Mouse (Mus musculus): ENCODE measurements at regions not wholly inside any gene's neighbourhood (a gene's known extent, or its start where the extent isn't known, plus 50 kb on each side); places are given as distances from the start of the nearest gene placed in this dataset.

DNA sequence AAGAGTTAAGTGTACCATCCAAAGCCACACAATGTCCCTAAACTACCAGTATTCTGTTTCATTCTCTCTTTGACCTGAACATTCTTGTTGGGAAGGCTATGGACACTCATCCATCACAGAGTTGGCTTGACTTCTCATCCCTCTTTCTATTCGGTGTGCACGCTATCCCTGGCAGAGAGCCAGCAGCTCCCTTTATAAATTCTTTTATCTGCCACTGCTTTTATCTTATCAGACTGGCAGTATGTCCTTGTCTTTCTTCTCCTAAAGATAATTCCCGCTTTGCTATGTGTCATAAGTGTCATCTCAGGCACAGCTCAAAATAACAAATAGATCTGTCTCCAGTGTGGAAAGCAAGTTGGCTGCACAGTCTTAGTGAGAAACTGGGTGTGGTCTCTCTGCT is 106.6 kb upstream of the Lipc start:
- no peak overlapping the region for H3K9ac ChIP-seq (replicated peaks; ENCODE audit: low read length, poor library complexity, severe bottlenecking)
- ATAC-seq (ENCODE audit: low FRiP score) (no peak), DNase-seq (ENCODE audit: low spot score) (no peak)
- no peak overlapping the region for H3K4me2 ChIP-seq (ENCODE audit: low read depth, low read length, poor library complexity, severe bottlenecking)
- H3K4me3 ChIP-seq (ENCODE audit: low read depth, low read length), result no peak overlapping the region
- WGBS, result 50% methylated on average over 3 of the region's 3 CpGs
- H3K27me3 ChIP-seq (ENCODE audit: insufficient read depth, low read length), result no peaks in the 10 kb centered on the region
- H3K4me1 ChIP-seq (ENCODE audit: insufficient read depth, low read length), result no peaks in the 10 kb centered on the region
- H3K36me3 ChIP-seq (ENCODE audit: insufficient read depth, low read length), result no peaks in the 10 kb centered on the region
- no peaks in the 10 kb centered on the region for H3K9me3 ChIP-seq (ENCODE audit: low read length)
- H3K27ac ChIP-seq (ENCODE audit: low read depth, low read length), result no peak overlapping the region
- no peak for TF ChIP-seq CTCF (IDR thresholded peaks at IDR 0.05)

DNA sequence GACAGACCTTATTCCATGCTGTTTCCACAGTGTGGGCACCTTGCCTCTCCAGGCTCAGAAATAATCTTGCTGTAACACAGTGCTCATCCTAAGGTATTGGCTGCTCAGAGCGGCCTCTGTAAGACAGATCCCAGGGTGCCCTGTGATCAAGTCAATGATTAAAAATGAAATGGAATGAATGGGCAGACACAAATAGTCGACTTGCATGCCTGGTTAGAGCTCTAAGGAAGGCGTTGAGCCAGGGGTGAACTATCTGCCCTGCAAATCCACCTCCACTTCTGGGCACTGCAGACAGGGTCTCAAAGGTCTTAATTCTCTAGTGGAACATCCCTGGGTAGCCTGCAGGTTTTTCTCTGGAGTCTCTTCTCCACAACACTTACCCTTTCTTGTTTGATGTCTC is 104.8 kb upstream of the Lipc start:
- Histone ChIP-seq H3K4me2 (ENCODE audit: low read depth, low read length, poor library complexity, severe bottlenecking) (no peak overlapping the region), H3K36me3 (ENCODE audit: insufficient read depth, low read length) (no peaks in the 10 kb centered on the region), H3K27me3 (ENCODE audit: insufficient read depth, low read length) (no peaks in the 10 kb centered on the region), H3K9ac (replicated peaks; ENCODE audit: low read length, poor library complexity, severe bottlenecking) (no peak overlapping the region), H3K4me3 (ENCODE audit: low read depth, low read length) (no peak overlapping the region), H3K4me1 (ENCODE audit: insufficient read depth, low read length) (no peaks in the 10 kb centered on the region), H3K27ac (ENCODE audit: low read depth, low read length) (no peak overlapping the region), H3K9me3 (ENCODE audit: low read length) (no peaks in the 10 kb centered on the region)
- ATAC-seq (ENCODE audit: low FRiP score), result no peak
- WGBS, result 76% methylated on average over 3 of the region's 3 CpGs
- no peak for TF ChIP-seq CTCF (IDR thresholded peaks at IDR 0.05)
- DNase-seq (ENCODE audit: low spot score), result no peak

DNA sequence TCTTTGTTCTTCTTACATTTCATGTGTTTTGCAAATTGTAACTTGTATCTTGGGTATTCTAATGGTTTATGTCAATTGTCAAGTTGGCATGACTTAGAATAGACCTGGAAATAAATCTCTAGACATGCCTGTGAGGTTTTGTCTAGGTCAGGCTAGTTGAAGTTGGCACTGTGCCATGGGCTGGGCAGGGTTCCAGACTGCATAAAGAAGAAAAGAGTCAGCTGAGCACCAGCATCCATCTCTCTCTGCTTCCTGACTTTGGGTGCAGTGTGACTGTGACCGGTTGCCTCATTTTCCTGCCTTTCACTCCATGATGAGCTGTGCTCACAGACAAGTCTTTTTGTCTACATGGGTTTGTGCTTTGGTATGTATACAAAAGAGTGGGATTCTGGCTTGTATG is 91.9 kb upstream of the Lipc start:
- Histone ChIP-seq H3K4me2 (ENCODE audit: low read depth, low read length, poor library complexity, severe bottlenecking) (no peak overlapping the region), H3K36me3 (ENCODE audit: insufficient read depth, low read length) (no peaks in the 10 kb centered on the region), H3K27me3 (ENCODE audit: insufficient read depth, low read length) (no peaks in the 10 kb centered on the region), H3K9ac (replicated peaks; ENCODE audit: low read length, poor library complexity, severe bottlenecking) (no peak overlapping the region), H3K27ac (ENCODE audit: low read depth, low read length) (no peak overlapping the region), H3K9me3 (ENCODE audit: low read length) (no peaks in the 10 kb centered on the region), H3K4me3 (ENCODE audit: low read depth, low read length) (no peak overlapping the region), H3K4me1 (ENCODE audit: insufficient read depth, low read length) (no peaks in the 10 kb centered on the region)
- TF ChIP-seq CTCF (IDR thresholded peaks at IDR 0.05), result no peak
- 56% methylated on average over 1 of the region's 1 CpGs for WGBS
- ATAC-seq (ENCODE audit: low FRiP score), result no peak
- peak; percentile 46 for DNase-seq (ENCODE audit: low spot score)

DNA sequence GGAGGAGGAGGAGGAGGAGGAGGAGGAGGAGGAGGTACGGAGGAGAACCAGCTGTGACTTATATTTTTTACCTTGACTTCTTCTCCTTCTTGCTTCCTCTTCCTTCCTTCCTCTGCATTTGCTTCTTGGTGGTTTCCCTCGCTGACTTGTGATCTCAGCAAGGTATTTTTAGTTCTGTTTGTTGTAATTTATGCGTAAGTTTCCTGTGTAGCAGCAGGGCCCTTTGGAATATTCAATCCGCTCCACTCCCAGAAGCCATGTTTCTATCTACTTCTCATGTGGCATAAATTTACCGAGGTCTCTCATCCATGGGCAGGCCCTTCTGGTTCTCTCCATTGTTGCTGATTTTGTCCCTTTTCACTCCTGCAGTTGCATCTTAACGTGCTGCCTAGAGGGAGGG is 83.3 kb upstream of the Lipc start:
- no peaks in the 10 kb centered on the region for H3K36me3 ChIP-seq (ENCODE audit: insufficient read depth, low read length)
- no peaks in the 10 kb centered on the region for H3K9me3 ChIP-seq (ENCODE audit: low read length)
- no peak overlapping the region for H3K27ac ChIP-seq (ENCODE audit: low read depth, low read length)
- DNase-seq (ENCODE audit: low spot score) (no peak), ATAC-seq (ENCODE audit: low FRiP score) (no peak)
- no peaks in the 10 kb centered on the region for H3K4me1 ChIP-seq (ENCODE audit: insufficient read depth, low read length)
- no peak overlapping the region for H3K4me2 ChIP-seq (ENCODE audit: low read depth, low read length, poor library complexity, severe bottlenecking)
- no peaks in the 10 kb centered on the region for H3K27me3 ChIP-seq (ENCODE audit: insufficient read depth, low read length)
- no peak for TF ChIP-seq CTCF (IDR thresholded peaks at IDR 0.05)
- no peak overlapping the region for H3K9ac ChIP-seq (replicated peaks; ENCODE audit: low read length, poor library complexity, severe bottlenecking)
- 58% methylated on average over 6 of the region's 6 CpGs for WGBS
- H3K4me3 ChIP-seq (ENCODE audit: low read depth, low read length), result no peak overlapping the region

DNA sequence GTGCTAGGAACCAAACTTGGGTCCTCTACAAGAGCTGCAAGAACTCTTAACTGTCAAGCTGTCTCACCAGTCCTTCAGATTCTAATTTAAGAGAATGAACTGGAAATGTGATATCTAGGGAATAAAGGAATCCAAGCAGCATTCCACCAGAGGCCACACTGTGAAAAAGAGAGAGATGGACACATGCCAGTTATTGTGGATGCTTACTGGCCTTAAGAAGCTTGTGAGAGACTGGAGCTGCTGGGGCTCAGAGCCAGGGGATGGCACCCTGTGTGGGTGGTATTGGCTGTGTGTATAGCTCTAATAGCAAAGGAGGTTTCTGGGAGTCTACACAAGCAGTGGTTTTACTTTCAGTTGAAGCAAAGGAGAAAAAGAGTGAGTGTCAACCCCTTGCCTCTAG is 80.1 kb upstream of the Lipc start:
- Histone ChIP-seq H3K9me3 (ENCODE audit: low read length) (no peaks in the 10 kb centered on the region), H3K27ac (ENCODE audit: low read depth, low read length) (no peak overlapping the region), H3K9ac (replicated peaks; ENCODE audit: low read length, poor library complexity, severe bottlenecking) (no peak overlapping the region), H3K4me2 (ENCODE audit: low read depth, low read length, poor library complexity, severe bottlenecking) (no peak overlapping the region), H3K36me3 (ENCODE audit: insufficient read depth, low read length) (no peaks in the 10 kb centered on the region), H3K4me3 (ENCODE audit: low read depth, low read length) (no peak overlapping the region), H3K4me1 (ENCODE audit: insufficient read depth, low read length) (no peaks in the 10 kb centered on the region), H3K27me3 (ENCODE audit: insufficient read depth, low read length) (no peaks in the 10 kb centered on the region)
- TF ChIP-seq CTCF (IDR thresholded peaks at IDR 0.05), result no peak
- ATAC-seq (ENCODE audit: low FRiP score), result no peak
- DNase-seq (ENCODE audit: low spot score), result no peak

DNA sequence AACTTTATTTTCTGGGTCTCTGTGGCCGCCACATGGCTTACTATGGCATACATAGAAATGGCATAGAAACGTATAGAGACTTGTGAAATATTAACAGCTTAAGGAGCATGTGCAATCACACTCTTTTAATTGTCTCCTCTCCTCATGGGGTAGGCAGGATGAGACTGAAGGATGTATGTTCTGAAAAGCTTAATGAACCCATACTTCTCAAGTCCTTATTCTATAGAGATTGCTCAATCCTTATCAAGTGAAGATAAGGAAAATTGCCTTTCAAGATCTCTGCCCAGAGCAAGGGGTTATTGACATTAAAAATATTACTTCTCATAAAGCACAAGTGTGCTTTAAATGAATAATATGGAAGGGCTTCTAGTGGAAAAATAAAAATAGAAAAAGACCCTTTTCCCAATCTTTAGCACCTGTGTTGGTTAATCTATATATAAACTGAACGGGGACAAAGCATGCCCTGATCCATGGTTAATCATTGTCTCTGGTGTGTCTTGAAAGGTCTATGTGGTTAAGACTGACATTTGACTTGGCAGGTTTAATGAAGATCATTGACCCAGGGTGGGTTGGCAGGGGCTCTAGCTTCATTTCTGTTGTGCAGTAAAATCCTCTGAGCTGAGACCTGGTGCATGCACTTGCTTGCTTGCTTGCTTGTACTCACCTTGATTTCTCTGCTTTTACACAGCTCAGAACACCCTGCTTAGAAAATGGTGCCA is 78.3 kb upstream of the Lipc start:
- H3K27ac ChIP-seq (ENCODE audit: low read depth, low read length), result no peak overlapping the region
- no peaks in the 10 kb centered on the region for H3K27me3 ChIP-seq (ENCODE audit: insufficient read depth, low read length)
- TF ChIP-seq CTCF (IDR thresholded peaks at IDR 0.05), result no peak
- H3K4me2 ChIP-seq (ENCODE audit: low read depth, low read length, poor library complexity, severe bottlenecking), result no peak overlapping the region
- H3K9ac ChIP-seq (replicated peaks; ENCODE audit: low read length, poor library complexity, severe bottlenecking), result no peak overlapping the region
- ATAC-seq (ENCODE audit: low FRiP score), result no peak
- DNase-seq (ENCODE audit: low spot score), result no peak
- no peaks in the 10 kb centered on the region for H3K36me3 ChIP-seq (ENCODE audit: insufficient read depth, low read length)
- H3K4me1 ChIP-seq (ENCODE audit: insufficient read depth, low read length), result no peaks in the 10 kb centered on the region
- H3K9me3 ChIP-seq (ENCODE audit: low read length), result no peaks in the 10 kb centered on the region
- WGBS, result 77% methylated on average over 3 of the region's 3 CpGs
- H3K4me3 ChIP-seq (ENCODE audit: low read depth, low read length), result no peak overlapping the region
